Mouse (Mus musculus): ENCODE data around the gene Dock6. TPM values are rescaled to one million over a fixed set of nuclear protein-coding genes. Genes with fewer than 3 reads are reported as not detected.

The Dock6 gene
- polyA plus RNA-seq, 1 experiment from 2014 or later = 21.3 TPM

DNA sequence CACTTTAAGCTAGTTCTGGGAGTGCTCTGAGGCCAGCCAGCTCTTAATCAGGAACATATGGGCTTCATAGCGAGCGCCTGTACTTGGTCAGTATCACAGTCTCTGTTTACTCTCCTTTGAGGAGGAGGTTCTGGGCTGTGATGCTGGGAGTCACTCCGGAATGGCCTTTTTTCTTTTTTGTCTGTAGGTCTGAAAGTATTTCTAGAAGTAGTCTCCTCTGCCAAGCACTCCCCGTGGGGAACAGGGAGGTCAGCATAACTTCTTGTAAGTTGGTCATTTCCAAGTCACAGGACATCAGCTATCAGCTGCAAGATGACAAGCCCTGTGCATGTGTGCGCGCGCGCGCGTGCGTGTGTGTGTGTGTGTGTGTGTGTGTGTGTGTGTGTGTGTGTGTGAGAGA, 84.5 kb downstream of the Dock6 start:
- no peaks in the 10 kb centered on the region for H3K9me3 ChIP-seq
- H3K27ac ChIP-seq (replicated peaks) = peak overlapping the region; percentile 33; the same call in 1 of the 2 replicates
- H3K4me1 ChIP-seq (replicated peaks) = peaks cover 21% of the 10 kb centered on the region
- H3K36me3 ChIP-seq = no peaks in the 10 kb centered on the region
- WGBS = 78% methylated on average over 11 of the region's 11 CpGs
- no peaks in the 10 kb centered on the region for H3K27me3 ChIP-seq
- no peak overlapping the region for H3K4me2 ChIP-seq
- ATAC-seq (ENCODE audit: low read depth) = no peak
- no peak overlapping the region for H3K4me3 ChIP-seq
- no peak overlapping the region for H3K9ac ChIP-seq

- Histone ChIP-seq H3K4me2 (no peak overlapping the region), H3K27ac (replicated peaks) (no peak overlapping the region), H3K4me1 (replicated peaks) (peaks cover 25% of the 10 kb centered on the region), H3K27me3 (no peaks in the 10 kb centered on the region), H3K36me3 (no peaks in the 10 kb centered on the region), H3K9me3 (no peaks in the 10 kb centered on the region), H3K4me3 (no peak overlapping the region), H3K9ac (no peak overlapping the region)
- no peak for ATAC-seq (ENCODE audit: low read depth)
- 91% methylated on average over 6 of the region's 6 CpGs for WGBS
These were observed 88.1 kb downstream of the Dock6 start for GRCm38 (mm10) chr9:21764084-21764999.

DNA sequence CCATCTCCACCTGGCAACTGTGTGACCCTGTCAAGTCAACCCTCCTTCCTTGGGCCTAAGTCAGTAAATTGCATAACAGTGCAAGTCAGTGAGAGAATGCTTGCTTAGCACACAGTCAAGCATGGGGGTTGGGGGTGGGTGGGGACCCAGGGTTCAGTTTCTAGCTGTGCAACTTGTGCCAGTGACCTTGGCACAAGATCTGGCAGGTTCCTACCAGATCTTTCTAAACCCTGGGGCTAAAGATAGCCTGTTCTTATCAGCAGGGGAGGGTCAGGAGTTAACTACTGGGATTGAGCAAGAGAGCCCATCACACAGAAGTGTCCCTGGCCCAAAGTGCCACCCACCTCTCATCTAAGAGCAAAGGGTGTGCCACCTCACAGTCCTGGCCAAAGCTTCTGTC, 90.3 kb downstream of the Dock6 start:
- ATAC-seq (ENCODE audit: low read depth) = no peak
- Histone ChIP-seq H3K4me2 (no peak overlapping the region), H3K4me3 (no peak overlapping the region), H3K9ac (no peak overlapping the region), H3K9me3 (no peaks in the 10 kb centered on the region), H3K36me3 (no peaks in the 10 kb centered on the region), H3K27ac (replicated peaks) (no peak overlapping the region), H3K4me1 (replicated peaks) (peaks cover 11% of the 10 kb centered on the region), H3K27me3 (no peaks in the 10 kb centered on the region)

- H3K4me2 ChIP-seq = peak within 1 kb of the TSS; percentile 84
- no peaks in the 10 kb centered on the region for H3K9me3 ChIP-seq
- no peaks in the 10 kb centered on the region for H3K36me3 ChIP-seq
- H3K4me3 ChIP-seq = peak within 1 kb of the TSS; percentile 64
- peak within 1 kb of the TSS; percentile 62 for H3K9ac ChIP-seq
- peak; percentile 97 for ATAC-seq (ENCODE audit: low read depth)
- 1% methylated on average over 53 of the region's 54 CpGs for WGBS
- H3K27me3 ChIP-seq = no peaks in the 10 kb centered on the region
- H3K4me1 ChIP-seq (replicated peaks) = peaks cover 11% of the 10 kb centered on the region
- peak within 1 kb of the TSS; percentile 83 for H3K27ac ChIP-seq (replicated peaks)
These were observed 92.0 kb downstream of the Dock6 start, which contains the start of gene Spc24 for GRCm38 (mm10) chr9:21760155-21761088. Spc24 (minus strand) TSS chr9:21760303.

GRCm38 (mm10) chr9:21759718-21760117, 92.7 kb downstream of the Dock6 start:
- Histone ChIP-seq H3K4me1 (replicated peaks) (peaks cover 11% of the 10 kb centered on the region), H3K36me3 (no peaks in the 10 kb centered on the region), H3K9me3 (no peaks in the 10 kb centered on the region), H3K9ac (peak overlapping the region; percentile 62), H3K27me3 (no peaks in the 10 kb centered on the region), H3K4me2 (peak overlapping the region; percentile 84), H3K27ac (replicated peaks) (no peak overlapping the region), H3K4me3 (peak overlapping the region; percentile 64)
- ATAC-seq (ENCODE audit: low read depth) = peak; percentile 49
- WGBS = under 1% methylated on average over 20 of the region's 20 CpGs

DNA sequence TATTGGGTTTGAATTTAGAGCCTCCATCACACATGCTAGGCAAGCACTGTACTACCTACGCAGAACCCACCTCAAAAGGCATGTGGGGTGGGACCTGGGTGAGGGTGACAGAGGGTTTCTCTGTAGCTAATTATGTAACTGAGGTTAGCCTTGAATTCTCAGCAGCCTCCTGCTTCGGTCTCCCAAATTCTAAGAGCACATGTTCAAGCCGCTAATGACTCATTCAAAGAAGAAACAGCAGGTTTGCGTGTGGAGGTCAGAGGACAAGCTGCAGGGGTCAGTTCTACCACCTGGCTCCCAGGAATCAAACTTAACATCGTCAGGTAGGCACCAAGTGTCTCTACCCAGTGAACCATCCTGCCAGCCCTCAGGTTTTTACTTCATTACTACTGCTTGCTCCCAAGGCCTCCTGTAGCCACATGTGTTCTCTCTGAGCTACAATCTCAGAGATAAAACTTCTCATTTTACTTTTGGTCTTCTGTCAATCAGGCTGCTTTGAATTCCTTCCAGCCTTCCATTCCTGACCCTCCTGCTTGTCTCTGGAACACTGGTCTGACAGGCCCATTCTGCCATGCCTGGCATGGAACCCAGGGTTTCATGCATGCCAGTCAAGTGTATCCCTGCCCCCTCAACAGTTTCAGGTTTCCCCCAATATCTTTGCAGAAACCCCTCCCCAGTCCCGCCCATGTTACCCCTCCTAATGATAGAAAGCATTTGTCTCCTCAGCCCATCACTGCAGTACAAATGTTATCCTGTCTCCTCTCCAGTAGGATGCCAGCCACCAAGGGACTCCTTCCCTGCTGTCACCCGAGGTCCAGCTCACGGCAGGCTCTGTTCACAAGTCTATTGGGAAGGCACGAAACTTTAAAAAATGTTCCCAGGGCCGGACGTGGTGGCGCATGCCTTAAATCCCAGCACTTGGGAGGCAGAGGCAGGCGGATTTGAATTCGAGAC, 93.6 kb downstream of the Dock6 start:
- Histone ChIP-seq H3K36me3 (no peaks in the 10 kb centered on the region), H3K9ac (peak overlapping the region; percentile 49; the same call in 1 of the 2 replicates), H3K4me1 (replicated peaks) (peaks cover 11% of the 10 kb centered on the region), H3K4me2 (peak overlapping the region; percentile 84), H3K9me3 (no peaks in the 10 kb centered on the region), H3K27ac (replicated peaks) (no peak overlapping the region), H3K27me3 (no peaks in the 10 kb centered on the region), H3K4me3 (peak overlapping the region; percentile 64)
- 67% methylated on average over 14 of the region's 14 CpGs for WGBS
- ATAC-seq (ENCODE audit: low read depth) = no peak

GRCm38 (mm10) chr9:21754516-21755321, 97.7 kb downstream of the Dock6 start:
- no peaks in the 10 kb centered on the region for H3K27me3 ChIP-seq
- WGBS = 78% methylated on average over 13 of the region's 13 CpGs
- peaks cover 9% of the 10 kb centered on the region for H3K4me1 ChIP-seq (replicated peaks)
- H3K4me3 ChIP-seq = no peak overlapping the region
- H3K9ac ChIP-seq = no peak overlapping the region
- H3K4me2 ChIP-seq = no peak overlapping the region
- no peak overlapping the region for H3K27ac ChIP-seq (replicated peaks)
- peaks cover under 1% of the 10 kb centered on the region; the same call in 1 of the 2 replicates for H3K36me3 ChIP-seq
- no peaks in the 10 kb centered on the region for H3K9me3 ChIP-seq
- no peak for ATAC-seq (ENCODE audit: low read depth)

DNA sequence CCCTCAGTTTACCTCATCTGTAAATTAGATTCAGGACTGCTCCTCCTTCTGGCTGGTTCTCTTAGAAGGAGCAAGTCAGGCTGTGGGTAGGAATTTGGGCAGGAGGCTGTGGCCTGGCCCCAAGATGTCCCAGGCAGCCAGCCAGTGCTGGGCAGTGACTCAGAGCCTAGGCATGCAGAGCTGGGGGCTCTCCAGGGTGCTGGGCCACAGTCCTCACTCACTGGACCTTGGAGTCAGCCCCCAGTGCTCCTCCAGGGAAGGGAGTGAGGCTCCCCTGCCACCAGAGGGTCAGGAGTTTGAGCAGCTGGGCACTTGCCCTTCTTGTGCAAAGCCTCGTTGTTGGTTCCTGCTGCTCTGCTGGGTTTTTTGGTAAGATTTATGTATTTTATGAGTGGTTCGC, 98.4 kb downstream of the Dock6 start:
- no peaks in the 10 kb centered on the region for H3K9me3 ChIP-seq
- H3K4me1 ChIP-seq (replicated peaks) = peaks cover 2% of the 10 kb centered on the region; the same call in 1 of the 2 replicates
- H3K27ac ChIP-seq (replicated peaks) = no peak overlapping the region
- 82% methylated on average over 2 of the region's 2 CpGs for WGBS
- H3K4me3 ChIP-seq = no peak overlapping the region
- peaks cover 7% of the 10 kb centered on the region for H3K36me3 ChIP-seq
- no peak for ATAC-seq (ENCODE audit: low read depth)
- no peak overlapping the region for H3K9ac ChIP-seq
- no peak overlapping the region for H3K4me2 ChIP-seq
- H3K27me3 ChIP-seq = no peaks in the 10 kb centered on the region

DNA sequence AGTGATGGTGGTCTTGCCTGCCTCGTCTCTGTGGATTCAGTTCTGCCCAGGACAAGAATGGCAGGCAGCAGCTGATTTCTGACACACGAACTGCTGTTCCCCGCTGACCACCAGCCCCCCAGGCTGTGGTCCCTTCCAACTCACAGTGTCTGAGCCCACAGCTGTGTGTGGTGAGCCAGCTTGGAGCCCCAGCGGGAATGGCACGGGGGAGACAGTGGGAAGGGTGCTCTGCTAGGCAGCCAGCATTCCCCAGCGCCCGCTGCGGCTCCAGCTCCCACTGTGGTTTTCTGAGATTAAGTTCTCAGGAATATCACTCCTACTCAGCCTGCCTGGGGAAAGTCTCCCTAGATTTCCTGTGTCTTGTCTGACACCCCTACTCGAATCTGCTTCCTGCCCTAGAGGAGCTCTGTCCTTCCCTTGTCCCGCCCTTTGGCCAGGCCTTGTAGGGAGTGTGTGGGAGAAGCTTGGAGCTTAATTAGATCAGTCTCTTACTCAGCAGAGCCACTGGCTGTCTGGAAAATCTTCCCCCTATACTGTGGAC, 100.1 kb downstream of the Dock6 start:
- WGBS = 70% methylated on average over 10 of the region's 10 CpGs
- Histone ChIP-seq H3K4me2 (no peak overlapping the region), H3K9ac (no peak overlapping the region), H3K27ac (replicated peaks) (no peak overlapping the region), H3K4me1 (replicated peaks) (no peaks in the 10 kb centered on the region), H3K27me3 (no peaks in the 10 kb centered on the region), H3K36me3 (peaks cover 24% of the 10 kb centered on the region), H3K9me3 (no peaks in the 10 kb centered on the region), H3K4me3 (no peak overlapping the region)
- no peak for ATAC-seq (ENCODE audit: low read depth)

GRCm38 (mm10) chr9:21751347-21751746, 101.1 kb downstream of the Dock6 start:
- Histone ChIP-seq H3K4me1 (replicated peaks) (no peaks in the 10 kb centered on the region), H3K36me3 (peaks cover 33% of the 10 kb centered on the region), H3K27me3 (no peaks in the 10 kb centered on the region), H3K9me3 (no peaks in the 10 kb centered on the region), H3K27ac (replicated peaks) (no peak overlapping the region), H3K9ac (no peak overlapping the region), H3K4me2 (no peak overlapping the region), H3K4me3 (no peak overlapping the region)
- WGBS = 71% methylated on average over 6 of the region's 6 CpGs
- no peak for ATAC-seq (ENCODE audit: low read depth)

Data from neural tube, embryonic 13.5 days (tissue).